Mouse (Mus musculus) right cerebral cortex, adult 2 months (tissue): Measurements from ENCODE around the gene Ccn2.
"Not testable (repeated sequence)": the region's sequence is repeated elsewhere in the genome, so short reads cannot be mapped to it uniquely, and the experiment has no call there.

Experiments
- DNase-seq, 2 experiments: peaks; one replicate each; pipeline ENCODE4 v3.0.0; 2021 to 2022; ENCODE audit warnings: low spot score in 2 of 2

Ccn2 gene

GRCm38 (mm10) chr10:24603035-24603434 is 7.8 kb downstream of the Ccn2 start:
- no peak for DNase-seq

- no peak for DNase-seq
These were observed 8.5 kb downstream of the Ccn2 start for GRCm38 (mm10) chr10:24603727-24604126.

GRCm38 (mm10) chr10:24609146-24609545 is 13.9 kb downstream of the Ccn2 start:
- no peak for DNase-seq

GRCm38 (mm10) chr10:24609766-24610165 is 14.5 kb downstream of the Ccn2 start:
- DNase-seq, result no peak

GRCm38 (mm10) chr10:24614726-24615125 is 19.5 kb downstream of the Ccn2 start:
- no peak for DNase-seq

GRCm38 (mm10) chr10:24615799-24616198 is 20.6 kb downstream of the Ccn2 start:
- no peak for DNase-seq

- DNase-seq, result not testable (repeated sequence)
These were observed 21.3 kb downstream of the Ccn2 start for GRCm38 (mm10) chr10:24616572-24616971.

- DNase-seq, result peak; percentile 57 to 65
These were observed 26.3 kb downstream of the Ccn2 start for GRCm38 (mm10) chr10:24621572-24621971.

GRCm38 (mm10) chr10:24622586-24622985 is 27.3 kb downstream of the Ccn2 start:
- DNase-seq, result peak; percentile 48 to 62

GRCm38 (mm10) chr10:24625060-24625701 is 29.9 kb downstream of the Ccn2 start:
- peak; percentile 92 to 93 for DNase-seq

- DNase-seq, result no peak
These were observed 32.0 kb downstream of the Ccn2 start for GRCm38 (mm10) chr10:24627262-24627661.

GRCm38 (mm10) chr10:24628466-24628865 is 33.2 kb downstream of the Ccn2 start:
- no peak for DNase-seq

GRCm38 (mm10) chr10:24629086-24629720 is 34.0 kb downstream of the Ccn2 start:
- no peak for DNase-seq

GRCm38 (mm10) chr10:24630469-24631081 is 35.3 kb downstream of the Ccn2 start:
- DNase-seq, result peak; percentile 81 to 86

GRCm38 (mm10) chr10:24631122-24631521 is 35.9 kb downstream of the Ccn2 start:
- DNase-seq, result no peak

GRCm38 (mm10) chr10:24634288-24634687 is 39.0 kb downstream of the Ccn2 start:
- no peak for DNase-seq

- DNase-seq, result no peak
These were observed 40.1 kb downstream of the Ccn2 start for GRCm38 (mm10) chr10:24635331-24635815.

- DNase-seq, result no peak
These were observed 40.6 kb downstream of the Ccn2 start for GRCm38 (mm10) chr10:24635884-24636283.

GRCm38 (mm10) chr10:24636986-24637385 is 41.7 kb downstream of the Ccn2 start:
- no peak for DNase-seq

GRCm38 (mm10) chr10:24638306-24639070 is 43.2 kb downstream of the Ccn2 start:
- DNase-seq, result no peak

- no peak for DNase-seq
These were observed 44.4 kb downstream of the Ccn2 start for GRCm38 (mm10) chr10:24639596-24639995.
